Mouse (Mus musculus): ENCODE results near the gene Adam1a. TPM values are rescaled to one million over a fixed set of nuclear protein-coding genes. Genes with fewer than 3 reads are reported as not detected.

The Adam1a gene
- polyA plus RNA-seq, 2 experiments, result 0.28 to 1.6 TPM

- H3K4me3 ChIP-seq (ENCODE audit: insufficient read depth in 1 of 2, low read depth in 2 of 2, low read length in 2 of 2), result no peak overlapping the region
- TF ChIP-seq EP300 (IDR thresholded peaks at IDR 0.05; ENCODE audit: low read depth), result no peak
- no peak for TF ChIP-seq CTCF (IDR thresholded peaks at IDR 0.05; ENCODE audit: low read depth)
- H3K4me1 ChIP-seq (replicated peaks; ENCODE audit: control insufficient read depth in 2 of 2, insufficient read depth in 2 of 2, low read length in 1 of 2), result peaks cover 9 to 30% of the 10 kb centered on the region in 2 experiments
- DNase-seq (ENCODE audit: low read depth in 3 of 3, low spot score in 3 of 3) (no peak), ATAC-seq (ENCODE audit: insufficient read depth) (no peak)
- no peak overlapping the region for H3K4me2 ChIP-seq (ENCODE audit: low read depth)
- H3K27ac ChIP-seq, result no peak overlapping the region
- H3K9me3 ChIP-seq (ENCODE audit: control insufficient read depth, low read length), result no peaks in the 10 kb centered on the region
- no peaks in the 10 kb centered on the region for H3K27me3 ChIP-seq (ENCODE audit: control insufficient read depth, insufficient read depth, low read length)
- WGBS (ENCODE audit: insufficient replicate concordance), result 87% methylated on average over 10 of the region's 10 CpGs
- no peaks in the 10 kb centered on the region for H3K36me3 ChIP-seq (replicated peaks; ENCODE audit: control insufficient read depth, insufficient read depth, low read depth)
- H3K9ac ChIP-seq (replicated peaks), result no peak overlapping the region
Measured at GRCm38 (mm10) chr5:121585005-121585404, 39.7 kb upstream of the Adam1a start.

- Histone ChIP-seq H3K4me3 (ENCODE audit: insufficient read depth in 1 of 2, low read depth in 2 of 2, low read length in 2 of 2) (no peak overlapping the region), H3K27ac (no peak overlapping the region), H3K9me3 (ENCODE audit: control insufficient read depth, low read length) (no peaks in the 10 kb centered on the region), H3K27me3 (ENCODE audit: control insufficient read depth, insufficient read depth, low read length) (no peaks in the 10 kb centered on the region), H3K4me2 (ENCODE audit: low read depth) (0 out of 2 replicates have a peak overlapping the region, but pooled peaks have one; percentile 22), H3K36me3 (replicated peaks; ENCODE audit: control insufficient read depth, insufficient read depth, low read depth) (no peaks in the 10 kb centered on the region; the same call in 1 of the 2 replicates), H3K9ac (replicated peaks) (no peak overlapping the region), H3K4me1 (replicated peaks; ENCODE audit: control insufficient read depth in 2 of 2, insufficient read depth in 2 of 2, low read length in 1 of 2) (peaks cover 9 to 30% of the 10 kb centered on the region in 2 experiments)
- 27% methylated on average over 12 of the region's 12 CpGs for WGBS (ENCODE audit: insufficient replicate concordance)
- ATAC-seq (ENCODE audit: insufficient read depth), result peak; percentile 75
- TF ChIP-seq CTCF (IDR thresholded peaks at IDR 0.05; ENCODE audit: low read depth), result peak; percentile 78
- no peak for TF ChIP-seq EP300 (IDR thresholded peaks at IDR 0.05; ENCODE audit: low read depth)
- DNase-seq (ENCODE audit: low read depth in 3 of 3, low spot score in 3 of 3), result peak in 2 of 3 experiments; percentile 41 to 47
Measured at GRCm38 (mm10) chr5:121583765-121584501, 38.7 kb upstream of the Adam1a start.

- Histone ChIP-seq H3K4me3 (ENCODE audit: insufficient read depth in 1 of 2, low read depth in 2 of 2, low read length in 2 of 2) (no peak overlapping the region), H3K36me3 (replicated peaks; ENCODE audit: control insufficient read depth, insufficient read depth, low read depth) (peaks cover 4% of the 10 kb centered on the region), H3K4me2 (ENCODE audit: low read depth) (no peak overlapping the region), H3K27me3 (ENCODE audit: control insufficient read depth, insufficient read depth, low read length) (no peaks in the 10 kb centered on the region), H3K27ac (no peak overlapping the region), H3K9me3 (ENCODE audit: control insufficient read depth, low read length) (no peaks in the 10 kb centered on the region), H3K9ac (replicated peaks) (no peak overlapping the region), H3K4me1 (replicated peaks; ENCODE audit: control insufficient read depth in 2 of 2, insufficient read depth in 2 of 2, low read length in 1 of 2) (peaks cover 7 to 22% of the 10 kb centered on the region in 2 experiments)
- no peak for DNase-seq (ENCODE audit: low read depth in 3 of 3, low spot score in 3 of 3)
- TF ChIP-seq CTCF (IDR thresholded peaks at IDR 0.05; ENCODE audit: low read depth), result no peak
- no peak for TF ChIP-seq EP300 (IDR thresholded peaks at IDR 0.05; ENCODE audit: low read depth)
- ATAC-seq (ENCODE audit: insufficient read depth), result no peak
- 72% methylated on average over 8 of the region's 8 CpGs for WGBS (ENCODE audit: insufficient replicate concordance)
Measured at GRCm38 (mm10) chr5:121581945-121582344, 36.7 kb upstream of the Adam1a start.

GRCm38 (mm10) chr5:121576927-121577488 lies 31.7 kb upstream of the Adam1a start:
- Histone ChIP-seq H3K4me2 (ENCODE audit: low read depth) (no peak overlapping the region), H3K27me3 (ENCODE audit: control insufficient read depth, insufficient read depth, low read length) (no peaks in the 10 kb centered on the region), H3K4me1 (replicated peaks; ENCODE audit: control insufficient read depth in 2 of 2, insufficient read depth in 2 of 2, low read length in 1 of 2) (no peaks in the 10 kb centered on the region), H3K36me3 (replicated peaks; ENCODE audit: control insufficient read depth, insufficient read depth, low read depth) (peaks cover 4% of the 10 kb centered on the region), H3K9ac (replicated peaks) (no peak overlapping the region), H3K9me3 (ENCODE audit: control insufficient read depth, low read length) (no peaks in the 10 kb centered on the region), H3K4me3 (ENCODE audit: insufficient read depth in 1 of 2, low read depth in 2 of 2, low read length in 2 of 2) (no peak overlapping the region), H3K27ac (no peak overlapping the region)
- 82% methylated on average over 11 of the region's 11 CpGs for WGBS (ENCODE audit: insufficient replicate concordance)
- ATAC-seq (ENCODE audit: insufficient read depth) (no peak), DNase-seq (ENCODE audit: low read depth in 3 of 3, low spot score in 3 of 3) (no peak)
- TF ChIP-seq CTCF (IDR thresholded peaks at IDR 0.05; ENCODE audit: low read depth) (no peak), EP300 (IDR thresholded peaks at IDR 0.05; ENCODE audit: low read depth) (no peak)

GRCm38 (mm10) chr5:121575867-121576266 lies 30.6 kb upstream of the Adam1a start:
- no peak overlapping the region for H3K4me2 ChIP-seq (ENCODE audit: low read depth)
- H3K4me1 ChIP-seq (replicated peaks; ENCODE audit: control insufficient read depth in 2 of 2, insufficient read depth in 2 of 2, low read length in 1 of 2), result no peaks in the 10 kb centered on the region
- WGBS (ENCODE audit: insufficient replicate concordance), result 82% methylated on average over 11 of the region's 11 CpGs
- H3K9me3 ChIP-seq (ENCODE audit: control insufficient read depth, low read length), result no peaks in the 10 kb centered on the region
- no peak for ATAC-seq (ENCODE audit: insufficient read depth)
- H3K9ac ChIP-seq (replicated peaks), result no peak overlapping the region
- H3K27me3 ChIP-seq (ENCODE audit: control insufficient read depth, insufficient read depth, low read length), result no peaks in the 10 kb centered on the region
- no peak overlapping the region for H3K27ac ChIP-seq
- DNase-seq (ENCODE audit: low read depth in 3 of 3, low spot score in 3 of 3), result no peak
- TF ChIP-seq EP300 (IDR thresholded peaks at IDR 0.05; ENCODE audit: low read depth) (no peak), CTCF (IDR thresholded peaks at IDR 0.05; ENCODE audit: low read depth) (no peak)
- H3K36me3 ChIP-seq (replicated peaks; ENCODE audit: control insufficient read depth, insufficient read depth, low read depth), result peaks cover 4% of the 10 kb centered on the region
- H3K4me3 ChIP-seq (ENCODE audit: insufficient read depth in 1 of 2, low read depth in 2 of 2, low read length in 2 of 2), result no peak overlapping the region

All from liver, embryonic 14.5 days (tissue).